Mouse (Mus musculus) E14TG2a.4 (cell line): ENCODE data around the gene Slc35a3.

Experiments used
- CTCF ChIP-seq: conservative IDR thresholded peaks from 2 replicates; pipeline ENCODE4 v1.5.1; 2014; ENCODE audit warnings: low read length
- NANOG ChIP-seq: IDR thresholded peaks from 2 replicates; pipeline ENCODE4 v1.6.1; 2014; ENCODE audit warnings: borderline replicate concordance, low read length, mixed read lengths
- POU5F1 ChIP-seq: IDR thresholded peaks from 2 replicates; pipeline ENCODE4 v1.6.1; 2014; ENCODE audit warnings: low read length, borderline replicate concordance

GRCm38 (mm10) chr3:116661870-116662414 lies 50.7 kb downstream of the Slc35a3 start:
- TF ChIP-seq CTCF (no peak), POU5F1 (no peak), NANOG (no peak)
